Mouse (Mus musculus): Measurements from ENCODE around the gene Ntrk2. TPM values are rescaled to one million over a fixed set of nuclear protein-coding genes. Genes with fewer than 3 reads are reported as not detected.
A peak's percentile ranks its signal among the peaks of the same experiment; 100 is the strongest.

Gene Ntrk2
- polyA plus RNA-seq, 1 experiment from 2014 or later = 1.3 TPM

- WGBS = 5% methylated on average over 15 of the region's 15 CpGs
- Histone ChIP-seq H3K36me3 (ENCODE audit: insufficient read depth) (no peaks in the 10 kb centered on the region), H3K4me1 (ENCODE audit: insufficient read depth) (no peaks in the 10 kb centered on the region), H3K4me3 (ENCODE audit: low read depth, low read length) (peak overlapping the region; percentile 18; the same call in 1 of the 2 replicates), H3K27ac (ENCODE audit: low read depth) (no peak overlapping the region), H3K4me2 (peak overlapping the region; percentile 63), H3K9ac (no peak overlapping the region), H3K27me3 (ENCODE audit: insufficient read depth, low read length) (no peaks in the 10 kb centered on the region), H3K9me3 (ENCODE audit: low read depth, low read length) (no peaks in the 10 kb centered on the region)
- peak; percentile 77 for DNase-seq
- TF ChIP-seq CTCF (IDR thresholded peaks at IDR 0.05; ENCODE audit: low read depth) = no peak
- ATAC-seq (ENCODE audit: insufficient read depth) = peak; percentile 89
Measured at GRCm38 (mm10) chr13:59011530-59011903, 205.1 kb downstream of the Ntrk2 start.

GRCm38 (mm10) chr13:59015360-59015759 is 209.0 kb downstream of the Ntrk2 start:
- H3K4me1 ChIP-seq (ENCODE audit: insufficient read depth) = no peaks in the 10 kb centered on the region
- ATAC-seq (ENCODE audit: insufficient read depth) = no peak
- H3K4me3 ChIP-seq (ENCODE audit: low read depth, low read length) = no peak overlapping the region
- H3K4me2 ChIP-seq = no peak overlapping the region
- H3K9me3 ChIP-seq (ENCODE audit: low read depth, low read length) = no peaks in the 10 kb centered on the region
- no peak overlapping the region for H3K9ac ChIP-seq
- no peak for DNase-seq
- no peak overlapping the region for H3K27ac ChIP-seq (ENCODE audit: low read depth)
- 13% methylated on average over 1 of the region's 1 CpGs for WGBS
- H3K27me3 ChIP-seq (ENCODE audit: insufficient read depth, low read length) = no peaks in the 10 kb centered on the region
- no peak for TF ChIP-seq CTCF (IDR thresholded peaks at IDR 0.05; ENCODE audit: low read depth)
- H3K36me3 ChIP-seq (ENCODE audit: insufficient read depth) = no peaks in the 10 kb centered on the region

DNA sequence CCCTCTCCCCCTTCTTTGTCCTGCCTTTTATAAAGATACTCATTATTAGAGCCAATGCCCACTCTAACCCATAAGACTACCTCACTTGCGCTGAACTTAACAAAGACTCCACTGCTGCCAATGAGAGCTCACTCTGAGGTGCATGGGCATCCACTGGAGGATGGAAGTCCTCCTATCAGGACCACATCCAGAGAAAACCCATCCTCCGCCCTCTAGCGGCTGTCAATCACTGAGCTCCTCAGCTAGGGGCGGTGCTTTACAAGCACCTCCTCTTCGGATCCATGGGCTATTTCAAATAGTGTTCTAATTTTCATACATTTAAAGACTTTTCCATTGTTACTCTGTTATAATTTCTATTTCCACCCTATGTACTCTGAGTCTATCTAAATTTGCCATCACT is 210.8 kb downstream of the Ntrk2 start:
- no peaks in the 10 kb centered on the region for H3K4me1 ChIP-seq (ENCODE audit: insufficient read depth)
- ATAC-seq (ENCODE audit: insufficient read depth) (no peak), DNase-seq (no peak)
- 0 out of 2 replicates have a peak, but pooled peaks have one; percentile 1 for TF ChIP-seq CTCF (IDR thresholded peaks at IDR 0.05; ENCODE audit: low read depth)
- no peak overlapping the region for H3K4me2 ChIP-seq
- no peaks in the 10 kb centered on the region for H3K9me3 ChIP-seq (ENCODE audit: low read depth, low read length)
- WGBS = 60% methylated on average over 5 of the region's 5 CpGs
- no peaks in the 10 kb centered on the region for H3K27me3 ChIP-seq (ENCODE audit: insufficient read depth, low read length)
- H3K4me3 ChIP-seq (ENCODE audit: low read depth, low read length) = no peak overlapping the region
- H3K9ac ChIP-seq = no peak overlapping the region
- no peak overlapping the region for H3K27ac ChIP-seq (ENCODE audit: low read depth)
- H3K36me3 ChIP-seq (ENCODE audit: insufficient read depth) = no peaks in the 10 kb centered on the region

GRCm38 (mm10) chr13:59022251-59023042 is 216.1 kb downstream of the Ntrk2 start:
- no peak overlapping the region for H3K4me3 ChIP-seq (ENCODE audit: low read depth, low read length)
- H3K9ac ChIP-seq = no peak overlapping the region
- H3K36me3 ChIP-seq (ENCODE audit: insufficient read depth) = no peaks in the 10 kb centered on the region
- H3K4me1 ChIP-seq (ENCODE audit: insufficient read depth) = no peaks in the 10 kb centered on the region
- DNase-seq = no peak
- H3K27me3 ChIP-seq (ENCODE audit: insufficient read depth, low read length) = no peaks in the 10 kb centered on the region
- 80% methylated on average over 22 of the region's 22 CpGs for WGBS
- no peak overlapping the region for H3K27ac ChIP-seq (ENCODE audit: low read depth)
- ATAC-seq (ENCODE audit: insufficient read depth) = no peak
- no peaks in the 10 kb centered on the region for H3K9me3 ChIP-seq (ENCODE audit: low read depth, low read length)
- TF ChIP-seq CTCF (IDR thresholded peaks at IDR 0.05; ENCODE audit: low read depth) = no peak
- H3K4me2 ChIP-seq = no peak overlapping the region

- no peaks in the 10 kb centered on the region for H3K4me1 ChIP-seq (ENCODE audit: insufficient read depth)
- no peak overlapping the region for H3K27ac ChIP-seq (ENCODE audit: low read depth)
- WGBS = 76% methylated on average over 8 of the region's 8 CpGs
- no peak overlapping the region for H3K4me2 ChIP-seq
- TF ChIP-seq CTCF (IDR thresholded peaks at IDR 0.05; ENCODE audit: low read depth) = no peak
- no peaks in the 10 kb centered on the region for H3K9me3 ChIP-seq (ENCODE audit: low read depth, low read length)
- DNase-seq (no peak), ATAC-seq (ENCODE audit: insufficient read depth) (no peak)
- no peak overlapping the region for H3K9ac ChIP-seq
- H3K27me3 ChIP-seq (ENCODE audit: insufficient read depth, low read length) = no peaks in the 10 kb centered on the region
- H3K36me3 ChIP-seq (ENCODE audit: insufficient read depth) = no peaks in the 10 kb centered on the region
- no peak overlapping the region for H3K4me3 ChIP-seq (ENCODE audit: low read depth, low read length)
Measured at GRCm38 (mm10) chr13:59025653-59026052, 219.3 kb downstream of the Ntrk2 start.

DNA sequence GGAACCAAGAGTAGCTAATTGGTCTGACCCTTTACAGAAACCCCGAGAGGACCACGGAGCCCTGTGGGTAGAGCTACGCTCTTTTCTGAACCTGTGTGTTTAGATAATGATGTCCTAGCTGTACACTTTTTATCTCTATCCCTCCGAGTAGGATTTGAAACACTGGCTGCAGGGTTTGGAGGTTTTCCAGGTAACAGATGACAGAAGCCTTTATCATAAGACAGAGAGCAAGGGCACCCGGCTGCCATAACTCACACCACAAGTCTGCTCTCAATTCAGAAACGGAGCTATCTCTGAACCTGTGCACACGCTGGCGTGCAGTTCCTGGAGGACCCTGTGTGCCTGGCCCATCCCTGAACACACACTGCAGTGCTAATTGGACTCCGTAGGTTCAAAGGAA is 221.1 kb downstream of the Ntrk2 start:
- Histone ChIP-seq H3K27me3 (ENCODE audit: insufficient read depth, low read length) (no peaks in the 10 kb centered on the region), H3K9ac (no peak overlapping the region), H3K27ac (ENCODE audit: low read depth) (no peak overlapping the region), H3K4me1 (ENCODE audit: insufficient read depth) (no peaks in the 10 kb centered on the region), H3K4me2 (no peak overlapping the region), H3K9me3 (ENCODE audit: low read depth, low read length) (no peaks in the 10 kb centered on the region), H3K36me3 (ENCODE audit: insufficient read depth) (no peaks in the 10 kb centered on the region), H3K4me3 (ENCODE audit: low read depth, low read length) (no peak overlapping the region)
- DNase-seq = no peak
- 59% methylated on average over 9 of the region's 9 CpGs for WGBS
- ATAC-seq (ENCODE audit: insufficient read depth) = no peak
- no peak for TF ChIP-seq CTCF (IDR thresholded peaks at IDR 0.05; ENCODE audit: low read depth)

GRCm38 (mm10) chr13:59028546-59028945 is 222.2 kb downstream of the Ntrk2 start:
- Histone ChIP-seq H3K27me3 (ENCODE audit: insufficient read depth, low read length) (no peaks in the 10 kb centered on the region), H3K4me2 (no peak overlapping the region), H3K9ac (no peak overlapping the region), H3K36me3 (ENCODE audit: insufficient read depth) (no peaks in the 10 kb centered on the region), H3K9me3 (ENCODE audit: low read depth, low read length) (no peaks in the 10 kb centered on the region), H3K4me1 (ENCODE audit: insufficient read depth) (no peaks in the 10 kb centered on the region), H3K27ac (ENCODE audit: low read depth) (no peak overlapping the region), H3K4me3 (ENCODE audit: low read depth, low read length) (no peak overlapping the region)
- ATAC-seq (ENCODE audit: insufficient read depth) (no peak), DNase-seq (no peak)
- no peak for TF ChIP-seq CTCF (IDR thresholded peaks at IDR 0.05; ENCODE audit: low read depth)
- 85% methylated on average over 4 of the region's 4 CpGs for WGBS
